ENCODE assay signal across 8 mouse cellular contexts in genomic region chr12:86422166-86422910, GRCm38 (mm10).
DNase-seq lines count a peak whose midpoint lies in the region; ATAC-seq and TF ChIP-seq lines count a peak whose summit lies in the region.

No protein-coding gene starts in this region.

- TF ChIP-seq EP300 in ES-Bruce4 (IDR thresholded peaks at IDR 0.05; ENCODE audit: insufficient read depth, low read depth, low read length): no peak

- no peaks in the 10 kb centered on the region for H3K4me1 ChIP-seq in ES-Bruce4 (ENCODE audit: control insufficient read depth, insufficient read depth, low read length)
- peaks cover 16% of the 10 kb centered on the region for H3K4me1 ChIP-seq in heart, embryonic 16.5 days (ENCODE audit: control insufficient read depth, insufficient read depth, low read length)
- H3K4me1 ChIP-seq in liver, embryonic 16.5 days (ENCODE audit: control insufficient read depth, low read depth, low read length): no peaks in the 10 kb centered on the region

- 2% methylated on average over 59 of the region's 59 CpGs for WGBS in heart, embryonic 16.5 days
- 2% methylated on average over 59 of the region's 59 CpGs for whole genome bisulfite sequencing in liver, embryonic 16.5 days (ENCODE audit: insufficient replicate concordance)

- no peak for TF ChIP-seq CTCF in ES-Bruce4 (IDR thresholded peaks at IDR 0.05; ENCODE audit: low read depth, low read length)

- no peaks in the 10 kb centered on the region for H3K36me3 ChIP-seq in ES-Bruce4 (ENCODE audit: control insufficient read depth, insufficient read depth, low read length, poor library complexity, severe bottlenecking)
- no peaks in the 10 kb centered on the region for H3K36me3 ChIP-seq in heart, embryonic 16.5 days (ENCODE audit: control insufficient read depth, insufficient read depth)
- no peaks in the 10 kb centered on the region for H3K36me3 ChIP-seq in liver, embryonic 16.5 days (ENCODE audit: control insufficient read depth, insufficient read depth)

- H3K27ac ChIP-seq in ES-Bruce4 (ENCODE audit: insufficient read depth, low read length): no peak overlapping the region
- H3K27ac ChIP-seq in heart, embryonic 16.5 days (ENCODE audit: low read length): no peak overlapping the region
- H3K27ac ChIP-seq in liver, embryonic 16.5 days (ENCODE audit: low read length): no peak overlapping the region

- ATAC-seq in heart, embryonic 16.5 days (replicated peaks; ENCODE audit: extremely low read depth, insufficient read depth, low FRiP score): no peak
- ATAC-seq in liver, embryonic 16.5 days (ENCODE audit: low read depth): no peak

- H3K4me2 ChIP-seq in heart, embryonic 16.5 days (ENCODE audit: low read depth, low read length): peak overlapping the region; percentile 82
- H3K4me2 ChIP-seq in liver, embryonic 16.5 days (ENCODE audit: low read depth, low read length): no peak overlapping the region; the same call in 1 of the 2 replicates

- peak; percentile 16 for DNase-seq in cerebellum, adult 9-10 months
- DNase-seq in cerebellum, adult 11-12 months: no peak
- no peak for DNase-seq in thymus, postnatal 36 days
- DNase-seq in urinary bladder, adult 2 months (ENCODE audit: low spot score): no peak
- DNase-seq in spleen, postnatal 36 days (ENCODE audit: low spot score in 2 of 2): no peak

- H3K9ac ChIP-seq in ES-Bruce4 (ENCODE audit: low read depth, poor library complexity, severe bottlenecking): peak overlapping the region; percentile 50
- peak overlapping the region; percentile 71 for H3K9ac ChIP-seq in heart, embryonic 16.5 days (ENCODE audit: low read length)
- no peak overlapping the region for H3K9ac ChIP-seq in liver, embryonic 16.5 days (ENCODE audit: low read depth, low read length)

- H3K9me3 ChIP-seq in ES-Bruce4 (replicated peaks; ENCODE audit: control insufficient read depth, insufficient read depth, low read length, poor library complexity, severe bottlenecking): no peaks in the 10 kb centered on the region
- no peaks in the 10 kb centered on the region for H3K9me3 ChIP-seq in heart, embryonic 16.5 days (replicated peaks; ENCODE audit: control insufficient read depth, low read length)
- H3K9me3 ChIP-seq in liver, embryonic 16.5 days (replicated peaks; ENCODE audit: control insufficient read depth, low read length): no peaks in the 10 kb centered on the region

- peak overlapping the region; percentile 66 for H3K4me3 ChIP-seq in ES-Bruce4 (ENCODE audit: low read depth, low read length)
- H3K4me3 ChIP-seq in heart, embryonic 16.5 days (ENCODE audit: low read length): peak overlapping the region; percentile 63
- H3K4me3 ChIP-seq in liver, embryonic 16.5 days (ENCODE audit: low read depth, low read length): peak overlapping the region; percentile 46; the same call in 1 of the 2 replicates

- H3K27me3 ChIP-seq in ES-Bruce4 (ENCODE audit: control insufficient read depth, insufficient read depth, low read length, poor library complexity, severe bottlenecking): peaks cover 18% of the 10 kb centered on the region
- H3K27me3 ChIP-seq in heart, embryonic 16.5 days (ENCODE audit: control insufficient read depth, insufficient read depth, low read length): peaks cover 55% of the 10 kb centered on the region
- peaks cover 56% of the 10 kb centered on the region for H3K27me3 ChIP-seq in liver, embryonic 16.5 days (ENCODE audit: control insufficient read depth, insufficient read depth, low read depth, low read length)

- no peak for TF ChIP-seq POLR2A in ES-Bruce4 (IDR thresholded peaks at IDR 0.05; ENCODE audit: insufficient read depth, low read length)
